Mouse (Mus musculus) heart, embryonic 11.5 days (tissue): ENCODE data around the gene Slc16a8. TPM values are rescaled to one million over a fixed set of nuclear protein-coding genes. Genes with fewer than 3 reads are reported as not detected.

ENCODE experiments used
- ATAC-seq: fragments of 200-750 bp; cut with Nextera tagmentation; replicated peaks from 2 replicates; pipeline ENCODE4 v1.8.0; 2017; ENCODE audit warnings: moderate library complexity; ENCODE audit not compliant: insufficient number of reproducible peaks, low FRiP score, low TSS enrichment
- H3K27ac ChIP-seq: fragments of 300-500 bp; sonication (generic); 2 replicates; pipeline ENCODE4 v1.5.1; 2014; ENCODE audit warnings: mild to moderate bottlenecking, low read depth, low read length
- H3K27me3 ChIP-seq: fragments of 300-500 bp; sonication (generic); 2 replicates; pipeline ENCODE4 v1.6.1; 2014; ENCODE audit warnings: mild to moderate bottlenecking, low read length, mixed read lengths; ENCODE audit not compliant: control insufficient read depth, insufficient read depth
- H3K36me3 ChIP-seq: fragments of 300-500 bp; sonication (generic); 2 replicates; pipeline ENCODE4 v1.6.1; 2014; ENCODE audit warnings: mild to moderate bottlenecking, low read length, moderate library complexity, mixed read lengths; ENCODE audit not compliant: control insufficient read depth, insufficient read depth
- H3K4me1 ChIP-seq: fragments of 300-500 bp; sonication (generic); 2 replicates; pipeline ENCODE4 v1.6.1; 2014; ENCODE audit warnings: low read length; ENCODE audit not compliant: control insufficient read depth, insufficient read depth
- H3K4me2 ChIP-seq: fragments of 300-500 bp; sonication (generic); 2 replicates; pipeline ENCODE4 v1.6.1; 2014; ENCODE audit warnings: mild to moderate bottlenecking, moderate library complexity
- H3K4me3 ChIP-seq: fragments of 300-500 bp; sonication (generic); 2 replicates; pipeline ENCODE4 v1.5.1; 2014; ENCODE audit warnings: low read depth, low read length
- H3K9ac ChIP-seq: fragments of 300-500 bp; sonication (generic); 2 replicates; pipeline ENCODE4 v1.6.1; 2014; ENCODE audit warnings: mild to moderate bottlenecking, low read depth, low read length, moderate library complexity
- H3K9me3 ChIP-seq: fragments of 300-500 bp; sonication (generic); replicated peaks from 2 replicates; pipeline ENCODE4 v1.6.1; 2016; ENCODE audit warnings: low read length; ENCODE audit not compliant: control insufficient read depth
- WGBS: fragments of 180-500 bp; shearing (Covaris S2); extraction: QIAGEN DNeasy Blood & Tissue Kit; methylation state at CpG from one replicate; pipeline ENCODE4 v1.1.7; 2014; ENCODE audit not compliant: insufficient replicate concordance; 5-methylcytosine and 5-hydroxymethylcytosine counted together
- polyA plus RNA-seq: library from polyadenylated mRNA; unstranded; fragments of >200 nt; fragmentation: Nextera tagmentation; extraction: Ambion mirVana; gene quantifications from 2 replicates; pipeline ENCODE4 v1.2.1, GENCODE M21; 2014

The Slc16a8 gene
- polyA plus RNA-seq, 1 experiment from 2014 or later: 0.17 TPM

DNA sequence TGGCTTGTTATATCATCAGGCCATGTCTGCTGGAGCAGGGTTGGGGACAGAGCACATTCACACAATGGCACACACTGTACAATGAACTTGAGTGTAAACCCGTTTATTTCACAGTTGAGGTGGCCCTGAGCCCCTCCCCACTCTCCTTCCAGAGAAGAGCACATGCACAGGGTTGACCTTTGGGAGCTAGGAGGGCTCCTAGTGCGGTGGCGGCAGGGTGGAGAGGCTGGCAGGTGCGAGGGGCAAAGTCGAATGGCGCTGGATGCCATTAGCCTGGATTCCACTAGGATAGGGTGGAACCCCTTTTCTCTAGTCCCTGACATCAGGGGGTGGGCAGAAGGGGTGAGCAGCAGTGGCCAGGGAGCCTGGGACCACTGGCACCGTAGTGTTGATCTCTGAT lies 31.6 kb upstream of the Slc16a8 start:
- Histone ChIP-seq H3K27me3 (no peaks in the 10 kb centered on the region), H3K9ac (no peak overlapping the region), H3K4me2 (no peak overlapping the region), H3K27ac (no peak overlapping the region), H3K36me3 (no peaks in the 10 kb centered on the region), H3K9me3 (no peaks in the 10 kb centered on the region), H3K4me1 (no peaks in the 10 kb centered on the region), H3K4me3 (no peak overlapping the region)
- ATAC-seq: no peak
- WGBS: 84% methylated on average over 7 of the region's 7 CpGs

DNA sequence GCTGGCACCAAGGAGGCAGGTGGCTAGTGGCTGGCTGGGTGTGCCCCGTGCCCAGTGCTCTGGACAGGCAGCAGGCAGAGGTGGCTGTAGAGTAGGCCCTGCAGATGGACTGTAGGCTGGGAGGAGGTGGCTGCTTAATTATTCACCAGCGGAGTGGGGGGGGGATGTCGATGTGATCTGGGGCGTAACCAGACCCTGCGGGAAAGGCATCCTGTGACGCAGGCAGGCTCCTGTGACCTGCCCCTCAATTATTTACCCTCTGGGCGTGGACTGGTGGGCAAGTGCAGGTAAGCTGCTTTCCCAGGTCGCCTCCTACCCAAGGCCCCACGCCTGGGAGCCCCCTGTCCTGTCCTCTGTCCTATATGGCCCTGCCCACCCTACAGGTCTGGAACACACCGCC lies 30.8 kb upstream of the Slc16a8 start, which contains the start of gene Baiap2l2:
Gene Baiap2l2 (minus strand): TSS at position 139 of the 400 bp plus-strand sequence.
- H3K27ac ChIP-seq: no peak within 1 kb of the TSS
- WGBS: 72% methylated on average over 10 of the region's 10 CpGs
- H3K4me2 ChIP-seq: no peak within 1 kb of the TSS
- no peak within 1 kb of the TSS for H3K9ac ChIP-seq
- no peaks in the 10 kb centered on the region for H3K36me3 ChIP-seq
- H3K27me3 ChIP-seq: no peaks in the 10 kb centered on the region
- no peak for ATAC-seq
- H3K4me1 ChIP-seq: no peaks in the 10 kb centered on the region
- no peak within 1 kb of the TSS for H3K4me3 ChIP-seq
- no peaks in the 10 kb centered on the region for H3K9me3 ChIP-seq

GRCm38 (mm10) chr15:79283371-79283770 lies 28.8 kb upstream of the Slc16a8 start:
- no peaks in the 10 kb centered on the region for H3K27me3 ChIP-seq
- H3K4me1 ChIP-seq: no peaks in the 10 kb centered on the region
- H3K4me3 ChIP-seq: no peak overlapping the region
- no peak overlapping the region for H3K4me2 ChIP-seq
- no peaks in the 10 kb centered on the region for H3K9me3 ChIP-seq
- no peak overlapping the region for H3K27ac ChIP-seq
- H3K9ac ChIP-seq: no peak overlapping the region
- WGBS: 77% methylated on average over 4 of the region's 4 CpGs
- H3K36me3 ChIP-seq: no peaks in the 10 kb centered on the region
- no peak for ATAC-seq

GRCm38 (mm10) chr15:79282434-79282833 lies 27.9 kb upstream of the Slc16a8 start:
- H3K4me2 ChIP-seq: no peak overlapping the region
- H3K27me3 ChIP-seq: no peaks in the 10 kb centered on the region
- WGBS: 78% methylated on average over 5 of the region's 5 CpGs
- ATAC-seq: no peak
- H3K4me3 ChIP-seq: no peak overlapping the region
- H3K36me3 ChIP-seq: no peaks in the 10 kb centered on the region
- H3K4me1 ChIP-seq: no peaks in the 10 kb centered on the region
- H3K9ac ChIP-seq: no peak overlapping the region
- H3K27ac ChIP-seq: no peak overlapping the region
- H3K9me3 ChIP-seq: no peaks in the 10 kb centered on the region

DNA sequence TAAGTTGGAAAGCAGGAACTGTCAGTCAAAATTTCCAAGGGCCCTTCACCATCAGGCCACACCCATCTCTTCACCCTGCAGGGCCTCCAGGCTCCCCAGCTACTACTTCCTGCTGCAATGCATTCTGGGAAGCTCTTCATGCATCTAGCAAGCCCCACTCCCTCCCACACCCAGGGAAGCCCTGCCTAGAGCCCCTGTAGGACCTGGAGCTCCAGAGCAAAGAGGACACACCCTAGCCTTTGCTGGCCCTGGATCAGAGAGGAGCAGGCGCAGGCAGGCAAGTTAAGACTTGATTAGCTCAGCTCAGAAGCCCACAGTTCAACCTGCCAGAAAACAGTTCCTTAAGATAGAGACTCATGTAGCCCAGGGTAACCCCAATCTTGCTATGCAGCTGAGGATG lies 26.8 kb upstream of the Slc16a8 start:
- no peak overlapping the region for H3K27ac ChIP-seq
- no peaks in the 10 kb centered on the region for H3K27me3 ChIP-seq
- H3K4me3 ChIP-seq: no peak overlapping the region
- no peak overlapping the region for H3K9ac ChIP-seq
- no peaks in the 10 kb centered on the region for H3K4me1 ChIP-seq
- no peaks in the 10 kb centered on the region for H3K9me3 ChIP-seq
- H3K36me3 ChIP-seq: no peaks in the 10 kb centered on the region
- 59% methylated on average over 1 of the region's 1 CpGs for WGBS
- H3K4me2 ChIP-seq: no peak overlapping the region
- ATAC-seq: peak; percentile 67; the same call in 1 of the 2 replicates

DNA sequence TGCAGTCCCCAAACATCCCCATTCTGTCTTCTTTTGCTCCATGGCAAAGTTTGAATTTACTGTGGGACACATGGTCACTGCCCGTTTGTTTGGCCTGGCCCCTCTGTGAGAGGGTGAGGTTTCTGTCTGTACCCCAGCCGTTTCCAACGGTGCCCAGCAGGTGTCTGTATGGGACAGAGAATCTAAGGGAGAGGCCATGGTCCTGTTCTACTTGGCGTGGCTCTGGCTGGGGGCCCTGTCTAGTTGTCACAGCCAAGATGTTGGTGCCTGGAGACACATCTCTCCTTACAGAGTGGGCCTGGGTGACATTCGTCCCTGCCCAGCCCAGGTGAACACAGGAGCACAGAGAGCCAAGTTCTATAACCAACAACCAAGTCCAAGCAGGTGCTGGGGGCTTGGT lies 26.3 kb upstream of the Slc16a8 start:
- H3K9ac ChIP-seq: no peak overlapping the region
- no peaks in the 10 kb centered on the region for H3K9me3 ChIP-seq
- 54% methylated on average over 5 of the region's 5 CpGs for WGBS
- H3K27ac ChIP-seq: no peak overlapping the region
- H3K4me1 ChIP-seq: no peaks in the 10 kb centered on the region
- no peak overlapping the region for H3K4me2 ChIP-seq
- ATAC-seq: no peak
- no peak overlapping the region for H3K4me3 ChIP-seq
- no peaks in the 10 kb centered on the region for H3K36me3 ChIP-seq
- no peaks in the 10 kb centered on the region for H3K27me3 ChIP-seq

DNA sequence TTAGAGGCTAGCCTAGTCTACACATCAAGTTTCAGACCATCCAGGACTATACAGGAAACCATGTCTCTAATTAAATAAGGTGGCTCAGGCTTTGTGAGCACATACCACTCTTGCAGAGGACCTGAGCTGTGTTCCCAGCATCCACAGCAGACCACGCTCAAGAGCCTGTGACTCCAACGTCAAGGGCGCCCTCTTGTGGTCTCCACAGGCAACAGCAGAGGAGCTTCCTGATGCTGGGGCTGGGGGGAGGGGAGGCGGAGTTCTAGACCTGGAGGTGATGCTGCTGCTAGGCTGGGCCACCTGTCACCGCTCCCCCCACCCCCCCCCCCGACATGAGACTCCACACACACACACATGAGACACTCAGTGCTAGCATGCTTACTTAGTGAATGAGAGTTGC lies 25.6 kb upstream of the Slc16a8 start:
- WGBS: 30% methylated on average over 6 of the region's 6 CpGs
- H3K4me3 ChIP-seq: no peak overlapping the region
- H3K9me3 ChIP-seq: no peaks in the 10 kb centered on the region
- no peak overlapping the region for H3K27ac ChIP-seq
- ATAC-seq: no peak
- H3K27me3 ChIP-seq: no peaks in the 10 kb centered on the region
- H3K36me3 ChIP-seq: no peaks in the 10 kb centered on the region
- no peaks in the 10 kb centered on the region for H3K4me1 ChIP-seq
- H3K4me2 ChIP-seq: no peak overlapping the region
- no peak overlapping the region for H3K9ac ChIP-seq

DNA sequence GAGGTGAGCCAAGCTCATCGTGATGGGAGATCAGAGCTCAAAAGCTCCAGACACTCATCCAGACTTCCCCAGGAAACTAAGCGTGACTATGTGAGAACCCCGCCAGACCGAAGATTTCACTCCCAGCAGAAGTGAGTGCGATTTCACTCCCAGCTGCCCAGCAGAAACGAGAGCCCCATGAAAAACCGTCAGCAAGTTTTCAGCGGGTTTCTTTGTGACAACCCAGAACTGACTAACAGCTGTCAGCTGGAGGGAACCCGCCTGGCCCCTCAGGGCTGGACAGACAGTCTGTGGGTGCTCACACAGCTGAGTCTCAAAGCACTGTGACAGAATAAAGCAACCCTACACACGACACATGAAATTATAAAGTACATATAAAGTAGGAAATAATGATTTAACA lies 23.2 kb upstream of the Slc16a8 start:
- peaks cover 4% of the 10 kb centered on the region; the same call in 1 of the 2 replicates for H3K27me3 ChIP-seq
- H3K36me3 ChIP-seq: no peaks in the 10 kb centered on the region
- 63% methylated on average over 10 of the region's 10 CpGs for WGBS
- no peaks in the 10 kb centered on the region for H3K4me1 ChIP-seq
- no peaks in the 10 kb centered on the region for H3K9me3 ChIP-seq
- no peak overlapping the region for H3K4me3 ChIP-seq
- H3K4me2 ChIP-seq: no peak overlapping the region
- H3K9ac ChIP-seq: no peak overlapping the region
- H3K27ac ChIP-seq: no peak overlapping the region
- ATAC-seq: no peak

- no peak overlapping the region for H3K4me2 ChIP-seq
- H3K4me3 ChIP-seq: no peak overlapping the region
- H3K9me3 ChIP-seq: no peaks in the 10 kb centered on the region
- ATAC-seq: no peak
- H3K9ac ChIP-seq: no peak overlapping the region
- H3K36me3 ChIP-seq: no peaks in the 10 kb centered on the region
- H3K27ac ChIP-seq: no peak overlapping the region
- H3K27me3 ChIP-seq: peaks cover 8% of the 10 kb centered on the region; the same call in 1 of the 2 replicates
- whole genome bisulfite sequencing: 43% methylated on average over 10 of the region's 10 CpGs
- H3K4me1 ChIP-seq: peaks cover 8% of the 10 kb centered on the region
Measured at GRCm38 (mm10) chr15:79273020-79273419, 18.5 kb upstream of the Slc16a8 start.
